Mouse (Mus musculus): ENCODE measurements around the gene Nup85. TPM values are rescaled to one million over a fixed set of nuclear protein-coding genes. Genes with fewer than 3 reads are reported as not detected.

Nup85 gene
- total RNA-seq, 2 experiments from 2014 or later = 17.2 to 18.6 TPM

DNA sequence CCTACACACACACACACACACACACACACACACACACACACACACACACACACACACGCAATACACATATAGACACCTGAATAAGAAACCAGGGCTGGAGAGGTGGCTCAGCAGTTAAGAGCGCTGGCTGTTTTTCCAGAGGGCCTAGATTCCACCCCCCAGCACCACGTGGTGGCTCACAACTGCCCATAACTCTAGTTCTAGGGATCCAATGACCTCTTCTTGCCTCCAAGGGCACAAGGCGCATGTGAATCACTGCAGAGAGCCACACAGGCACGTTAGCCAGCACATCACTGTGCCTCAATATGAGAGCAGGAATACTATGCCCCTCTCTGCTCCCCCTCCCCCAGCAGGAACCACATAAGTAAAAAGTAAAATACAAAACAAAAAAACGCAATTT lies 52.7 kb downstream of the Nup85 start:
- H3K4me3 ChIP-seq = no peak overlapping the region
- DNase-seq = peak; percentile 48
- intact Hi-C loops (cut with DNase I) = no loop called here
- no peak for TF ChIP-seq CTCF (IDR thresholded peaks at IDR 0.05)
- H3K27ac ChIP-seq = peak overlapping the region; percentile 24

DNA sequence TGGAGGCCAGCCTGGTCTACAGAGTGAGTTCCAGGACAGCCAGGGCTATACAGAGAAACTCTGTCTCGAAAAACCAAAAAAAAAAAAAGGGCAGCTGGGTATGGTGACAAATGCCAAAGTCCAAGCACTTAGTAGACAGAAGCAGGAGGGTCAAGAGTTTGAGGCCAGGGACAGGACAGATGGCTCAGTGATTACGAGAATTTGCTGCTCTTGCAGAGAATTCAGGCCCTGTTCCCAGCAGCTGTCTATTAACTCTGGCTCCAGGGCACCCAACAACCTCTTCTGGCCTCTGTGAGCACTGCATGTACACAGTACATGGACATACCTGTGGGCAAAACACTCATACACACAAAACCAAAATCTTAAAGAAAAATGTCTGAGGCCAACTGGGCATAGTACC lies 53.8 kb downstream of the Nup85 start:
- intact Hi-C loops (cut with DNase I) = no loop called here
- Histone ChIP-seq H3K4me3 (no peak overlapping the region), H3K27ac (no peak overlapping the region)
- DNase-seq = no peak
- TF ChIP-seq CTCF (IDR thresholded peaks at IDR 0.05) = no peak

DNA sequence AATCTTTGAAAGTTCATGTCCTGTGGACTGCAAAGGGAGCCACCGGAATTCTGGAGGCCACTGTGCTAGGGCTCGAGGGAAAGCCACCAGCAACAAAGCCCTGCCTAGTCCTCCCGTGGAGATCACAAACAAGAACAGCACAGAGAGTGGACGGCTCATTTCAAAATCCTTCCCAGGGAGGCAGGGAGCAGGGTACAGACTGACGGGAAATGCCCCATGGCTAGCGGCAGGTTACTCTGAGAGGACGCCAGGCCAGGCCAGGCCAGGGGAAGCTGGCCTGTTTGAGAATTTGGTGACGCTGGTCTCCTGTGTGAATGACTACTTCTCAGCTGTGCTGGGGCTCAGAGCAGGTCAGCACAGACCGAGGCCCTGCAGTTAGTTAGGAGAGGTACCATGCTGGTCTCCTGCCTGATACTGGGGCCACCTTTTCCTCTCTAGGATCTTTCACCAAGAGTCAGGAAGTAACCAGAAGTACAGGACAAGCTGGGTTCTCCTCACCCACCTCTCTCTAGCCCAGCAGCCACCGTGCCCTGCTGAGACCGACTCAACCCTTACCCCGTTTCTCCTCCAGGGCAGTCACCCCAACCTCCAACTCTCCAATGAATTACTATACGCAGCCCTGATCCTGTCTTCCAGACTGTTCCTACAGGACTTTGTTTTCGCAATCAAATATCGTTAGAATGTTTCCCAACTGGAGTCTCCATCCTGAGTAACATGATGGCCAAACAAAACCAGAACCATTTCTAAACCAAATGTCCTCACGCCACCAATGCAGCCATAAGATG lies 54.7 kb downstream of the Nup85 start:
- intact Hi-C loops (cut with DNase I) = no loop called here
- no peak for TF ChIP-seq CTCF (IDR thresholded peaks at IDR 0.05)
- DNase-seq = no peak
- Histone ChIP-seq H3K27ac (no peak overlapping the region), H3K4me3 (no peak overlapping the region)

DNA sequence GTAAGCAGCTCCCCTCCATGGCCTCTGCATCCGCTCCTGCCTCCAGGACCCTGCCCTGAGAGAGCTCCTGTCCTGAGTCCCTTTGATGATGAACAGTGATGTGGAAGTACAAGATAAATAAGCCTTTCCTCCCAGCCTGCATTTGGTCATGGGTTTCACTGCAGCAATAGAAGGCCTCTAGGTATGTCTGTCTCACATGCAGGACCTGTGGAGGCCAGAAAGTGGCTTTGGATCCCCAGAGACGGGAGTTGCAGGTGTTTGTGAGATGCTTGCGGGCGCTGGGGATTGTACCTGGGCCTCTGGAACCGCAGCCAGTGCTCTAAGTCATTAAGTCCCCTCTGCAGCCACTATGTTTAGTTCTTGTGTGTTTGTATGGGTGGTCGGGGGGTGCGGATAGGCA lies 55.7 kb downstream of the Nup85 start:
- no peak overlapping the region for H3K4me3 ChIP-seq
- no peak overlapping the region for H3K27ac ChIP-seq
- intact Hi-C loops (cut with DNase I) = no loop called here
- TF ChIP-seq CTCF (IDR thresholded peaks at IDR 0.05) = no peak
- no peak for DNase-seq

DNA sequence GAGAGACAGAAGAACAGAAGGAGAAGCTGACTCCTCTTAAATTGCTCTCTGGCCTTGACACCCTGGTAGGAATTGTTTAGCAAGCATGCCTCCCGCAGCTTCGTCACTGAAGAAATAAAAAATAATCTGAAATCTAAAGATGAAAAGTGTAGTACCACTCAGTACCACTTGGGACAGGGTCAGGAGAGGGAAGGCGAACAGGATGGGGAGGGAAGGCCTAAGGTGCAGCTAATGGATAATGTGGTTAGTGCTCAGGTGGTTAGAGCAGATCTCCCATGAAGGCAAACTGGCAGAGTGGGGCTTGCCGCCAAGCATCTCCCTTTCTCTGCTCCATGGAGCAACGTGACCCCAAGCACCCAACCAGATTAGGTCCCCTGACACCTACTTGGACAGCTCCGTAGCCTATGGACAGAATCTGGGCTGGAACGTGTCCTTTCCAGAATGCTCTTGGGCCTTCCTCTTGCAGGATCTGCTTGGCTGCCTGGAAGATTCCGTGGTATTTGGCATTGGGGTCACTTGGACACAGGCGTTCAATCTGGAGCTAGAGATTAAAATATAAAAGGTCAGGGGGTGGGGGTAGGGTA lies 59.3 kb downstream of the Nup85 start:
- Histone ChIP-seq H3K4me3 (no peak overlapping the region), H3K27ac (peak overlapping the region; percentile 32; the same call in 1 of the 2 replicates)
- intact Hi-C loops (cut with DNase I) = no loop called here
- TF ChIP-seq CTCF (IDR thresholded peaks at IDR 0.05) = peak; percentile 43; the same call in 1 of the 2 replicates
- no peak for DNase-seq

DNA sequence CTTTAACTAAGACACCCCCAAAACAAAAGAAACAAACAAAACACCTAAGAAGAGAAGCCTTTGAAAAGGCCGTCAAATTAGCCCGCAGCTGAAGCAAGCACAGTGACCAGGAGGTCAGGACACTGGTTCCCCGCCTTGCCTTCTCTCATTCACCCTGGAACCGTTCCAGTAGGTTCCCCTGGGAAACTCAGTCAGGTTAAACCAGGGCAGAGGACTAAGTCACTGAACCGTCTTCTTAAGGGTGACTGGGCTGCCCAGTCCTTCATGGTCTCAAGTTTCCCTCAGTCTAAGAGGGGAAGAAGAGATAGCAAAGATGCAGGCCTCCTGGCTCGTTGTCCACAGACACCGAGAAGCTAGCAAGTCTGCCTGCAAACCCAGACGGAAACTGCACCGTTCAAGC lies 61.6 kb downstream of the Nup85 start:
- DNase-seq = peak; percentile 80
- TF ChIP-seq CTCF (IDR thresholded peaks at IDR 0.05) = no peak
- Histone ChIP-seq H3K27ac (peak overlapping the region; percentile 92), H3K4me3 (peak overlapping the region; percentile 26)
- intact Hi-C loops (cut with DNase I) = no loop called here

DNA sequence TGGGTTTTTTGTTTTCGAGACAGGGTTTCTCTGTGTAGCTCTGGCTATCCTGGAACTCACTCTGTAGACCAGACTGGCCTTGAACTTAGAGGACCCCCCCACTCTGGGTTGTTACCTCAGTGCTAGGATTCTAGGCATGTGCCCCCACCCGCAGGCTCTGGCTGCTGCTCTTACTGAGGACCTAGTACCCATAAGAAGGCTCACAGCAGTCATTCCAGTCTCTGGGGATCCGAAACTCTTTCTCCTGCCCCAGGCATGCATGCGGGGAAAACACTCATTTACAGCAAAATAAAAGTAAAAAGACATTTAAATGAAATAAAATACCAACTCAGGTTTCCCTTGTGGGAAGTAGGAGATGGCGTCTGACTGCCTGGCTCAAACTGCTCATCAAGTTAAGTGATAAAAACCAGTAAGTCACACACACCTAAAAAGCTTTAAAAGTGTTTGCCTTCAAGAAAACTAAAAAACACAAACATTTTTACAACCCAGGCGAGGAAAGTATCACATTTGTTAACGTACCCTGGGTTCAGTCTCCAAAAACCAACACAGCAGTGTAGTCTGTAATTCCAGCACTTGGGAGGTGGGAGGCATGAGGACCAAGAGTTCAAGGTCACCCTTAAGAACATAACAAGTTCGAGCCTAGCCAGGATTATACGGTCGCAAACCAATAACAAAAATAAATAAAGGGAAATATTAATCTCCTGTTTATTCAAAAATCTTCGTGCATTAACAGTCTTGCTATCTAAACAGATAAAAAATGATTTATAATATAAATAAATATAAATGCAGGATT lies 62.8 kb downstream of the Nup85 start:
- Histone ChIP-seq H3K27ac (peak overlapping the region; percentile 92), H3K4me3 (peak overlapping the region; percentile 72)
- DNase-seq = no peak
- TF ChIP-seq CTCF (IDR thresholded peaks at IDR 0.05) = no peak
- intact Hi-C loops (cut with DNase I) = no loop called here

DNA sequence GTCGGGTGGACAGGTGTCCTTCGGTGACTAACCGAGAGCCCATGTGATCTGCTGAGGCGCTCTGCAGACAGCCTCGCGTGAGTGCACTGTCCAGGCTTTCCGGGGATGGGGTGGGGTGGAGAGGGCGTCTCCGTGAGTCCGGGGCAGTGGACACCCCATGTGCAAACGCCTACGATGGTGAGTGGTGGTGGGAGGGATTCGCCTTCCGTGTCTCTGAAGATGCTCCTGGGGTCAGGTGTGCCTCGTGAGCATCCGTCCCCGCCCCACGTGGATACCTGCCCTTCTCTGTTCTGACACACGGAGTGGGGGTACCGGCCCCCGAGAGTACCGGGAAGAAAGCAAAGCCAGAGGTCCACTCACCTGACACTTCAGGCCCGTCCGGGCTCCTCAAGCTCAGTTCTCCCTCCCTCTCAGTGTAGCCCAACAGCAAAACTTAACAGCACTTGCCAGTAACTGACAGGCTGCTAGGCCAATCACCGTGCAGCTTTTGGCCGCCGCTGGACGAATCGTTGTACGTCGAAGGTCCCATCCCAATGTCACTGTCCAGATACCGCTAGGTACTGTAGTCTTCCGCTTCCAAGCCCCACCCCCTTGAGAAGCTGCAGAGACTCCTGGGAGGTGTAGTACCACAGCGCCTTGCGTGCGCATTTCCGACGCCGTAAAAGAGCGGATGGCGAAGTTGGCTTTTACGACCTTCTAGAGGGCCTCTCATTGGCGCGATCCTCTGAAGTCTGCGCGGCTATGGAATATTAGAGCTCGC lies 63.7 kb downstream of the Nup85 start, which contains the start of gene Slc25a19:
Gene Slc25a19, minus strand, starts transcription at position 591 of the 760 bp plus-strand sequence.
- intact Hi-C loops (cut with DNase I) = no loop called here
- TF ChIP-seq CTCF (IDR thresholded peaks at IDR 0.05) = no peak

DNA sequence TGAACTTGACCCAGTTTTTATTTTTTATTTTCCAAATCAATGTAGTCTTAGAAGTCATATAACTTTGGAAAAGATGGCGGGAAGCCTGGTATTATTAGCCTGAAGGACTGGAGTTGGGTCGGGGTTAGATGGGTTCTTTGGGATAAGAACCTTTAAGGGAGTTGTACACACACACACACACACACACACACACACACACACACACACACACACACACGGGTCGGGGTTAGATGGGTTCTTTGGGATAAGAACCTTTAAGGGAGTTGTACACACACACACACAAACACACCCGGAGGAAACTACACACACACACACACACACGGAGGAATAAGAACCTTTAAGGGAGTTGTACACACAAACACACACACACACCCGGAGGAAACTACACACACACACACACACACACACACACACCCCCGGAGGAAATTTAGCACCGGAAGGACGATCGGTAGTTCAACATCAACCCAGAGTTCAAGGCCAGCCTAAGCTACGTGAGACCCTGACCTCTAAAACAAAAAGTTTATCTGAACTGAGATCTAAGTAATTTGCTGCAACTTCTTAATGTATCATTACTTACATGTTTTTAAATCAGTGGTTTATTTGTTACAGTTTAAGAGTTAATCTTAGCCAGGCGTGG lies 64.3 kb downstream of the Nup85 start:
- intact Hi-C loops (cut with DNase I) = no loop called here
- Histone ChIP-seq H3K4me3 (peak overlapping the region; percentile 72), H3K27ac (peak overlapping the region; percentile 92)
- no peak for DNase-seq
- no peak for TF ChIP-seq CTCF (IDR thresholded peaks at IDR 0.05)

More for the DNA sequence above, 63.7 kb downstream of the Nup85 start, which contains the start of gene Slc25a19:
- H3K27ac ChIP-seq = peak within 1 kb of the TSS; percentile 92
- peak; percentile 99 for DNase-seq
- H3K4me3 ChIP-seq = peak within 1 kb of the TSS; percentile 72

DNA sequence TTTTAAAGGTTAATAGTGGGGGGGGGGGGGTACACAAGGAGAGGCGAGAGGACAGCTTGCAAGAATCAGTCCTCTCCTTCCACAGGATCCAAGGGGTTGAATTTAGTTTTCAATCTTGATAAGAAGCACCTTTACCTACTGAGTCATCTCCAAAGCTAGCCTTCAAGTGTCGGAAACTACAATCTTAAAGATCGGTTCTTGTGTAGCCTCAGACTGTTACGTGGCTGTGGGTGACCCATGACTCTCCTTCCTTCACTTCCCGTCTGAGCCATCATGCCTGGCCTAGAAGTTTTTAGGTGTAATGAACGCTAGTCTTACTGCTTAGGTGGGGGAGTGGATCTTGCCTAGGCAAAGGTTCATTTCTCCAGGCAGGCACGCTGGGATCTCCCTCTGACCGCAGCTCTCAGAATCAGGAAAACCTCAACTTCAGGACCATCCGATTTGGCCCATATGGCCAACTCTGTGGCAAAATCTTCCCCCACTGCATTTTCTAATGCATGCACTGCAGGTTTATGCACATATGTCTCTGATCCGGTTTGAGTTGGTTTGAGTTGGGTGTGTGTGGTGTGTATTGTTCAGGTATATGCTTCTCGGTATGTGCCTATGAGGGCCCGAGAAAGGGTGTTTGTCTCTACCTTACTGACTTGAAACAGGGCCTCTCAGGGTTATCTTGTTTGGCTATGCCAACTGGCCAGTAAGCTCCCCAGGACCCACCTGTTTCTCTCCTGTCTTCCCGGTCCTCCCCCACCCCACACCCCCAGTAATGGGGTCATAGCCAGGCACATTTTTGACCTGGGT lies 65.7 kb downstream of the Nup85 start:
- H3K27ac ChIP-seq = no peak overlapping the region
- H3K4me3 ChIP-seq = no peak overlapping the region
- TF ChIP-seq CTCF (IDR thresholded peaks at IDR 0.05) = no peak
- intact Hi-C loops (cut with DNase I) = loop anchor here (5.0 kb wide), 2 partner anchors 82 to 182 kb away; partner anchors contain the start of genes Caskin2 and Tsen54
- no peak for DNase-seq
